Mouse (Mus musculus) bone marrow macrophage, adult 2 months (primary cell): Measurements from ENCODE around the gene Rabepk.
"Not testable (repeated sequence)": the region's sequence is repeated elsewhere in the genome, so short reads cannot be mapped to it uniquely, and the experiment has no call there.

Source experiments
- CTCF ChIP-seq: IDR thresholded peaks from 2 replicates; pipeline ENCODE4 v1.5.1; 2012; ENCODE audit warnings: low read depth, mild to moderate bottlenecking, low read length, moderate library complexity
- POLR2A ChIP-seq: IDR thresholded peaks from 2 replicates; pipeline ENCODE4 v1.6.1; 2012; ENCODE audit warnings: mild to moderate bottlenecking, low read depth, low read length, borderline replicate concordance

DNA sequence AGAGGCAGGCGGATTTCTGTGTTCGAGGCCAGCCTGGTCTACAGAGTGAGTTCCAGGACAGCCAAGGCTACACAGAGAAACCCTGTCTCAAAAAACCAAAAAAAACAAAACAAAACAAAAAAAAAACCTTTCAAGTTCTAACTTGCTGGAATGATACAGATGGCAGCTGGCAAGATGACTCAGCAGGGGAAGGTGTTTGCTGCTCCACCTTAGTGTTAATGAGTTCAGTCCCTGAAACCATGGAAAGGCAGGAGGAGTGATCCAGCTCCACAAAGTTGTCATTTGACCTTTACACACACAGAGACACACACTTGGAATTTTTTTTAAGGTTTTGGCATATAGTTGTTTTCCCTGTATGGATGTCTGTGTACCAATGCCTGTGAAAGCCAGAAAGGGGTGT lies 16.2 kb upstream of the Rabepk start:
- not testable (repeated sequence) for TF ChIP-seq CTCF, POLR2A
